Mouse (Mus musculus) myocyte (in vitro differentiated cells): Measurements from ENCODE around the gene Rad51c. TPM values are rescaled to one million over a fixed set of nuclear protein-coding genes. Genes with fewer than 3 reads are reported as not detected.
A peak's percentile ranks its signal among the peaks of the same experiment; 100 is the strongest.
"Not testable (repeated sequence)": the region's sequence is repeated elsewhere in the genome, so short reads cannot be mapped to it uniquely, and the experiment has no call there.

Experiments used
- H3K27me3 ChIP-seq: one replicate; pipeline ENCODE4 v1.6.1; 2011; ENCODE audit not compliant: control insufficient read depth, insufficient read depth, insufficient read length
- H3K36me3 ChIP-seq: one replicate; pipeline ENCODE4 v1.6.1; 2011; ENCODE audit not compliant: control insufficient read depth, insufficient read depth
- H3K4me2 ChIP-seq: one replicate; pipeline ENCODE4 v1.6.1; 2011; ENCODE audit warnings: low read depth, control low read depth
- H3K4me3 ChIP-seq: one replicate; pipeline ENCODE4 v1.5.1; 2011; ENCODE audit warnings: mild to moderate bottlenecking, control low read depth, moderate library complexity
- H3K79me2 ChIP-seq: one replicate; pipeline ENCODE4 v1.6.1; 2011; ENCODE audit not compliant: control insufficient read depth, insufficient read depth
- H3ac ChIP-seq: one replicate; pipeline ENCODE4 v1.6.1; 2011; ENCODE audit not compliant: control insufficient read depth, insufficient read length
- CEBPB ChIP-seq: IDR thresholded peaks from 2 replicates; pipeline ENCODE4 v1.6.1; 2011; ENCODE audit warnings: mild to moderate bottlenecking, moderate library complexity; ENCODE audit not compliant: poor library complexity, insufficient read depth, severe bottlenecking
- E2F4 ChIP-seq: IDR thresholded peaks from one replicate; pipeline ENCODE4 v1.6.1; 2011; ENCODE audit warnings: mild to moderate bottlenecking, control low read depth, moderate library complexity; ENCODE audit not compliant: insufficient read depth
- MAX ChIP-seq: IDR thresholded peaks from one replicate; pipeline ENCODE4 v1.6.1; 2011; ENCODE audit warnings: low read depth, mild to moderate bottlenecking, control low read depth
- MYOD1 ChIP-seq, 3 experiments: IDR thresholded peaks; one replicate each; pipeline ENCODE4 v1.6.1; 2011; ENCODE audit warnings: control low read depth in 2 of 3, low read depth in 2 of 3, mild to moderate bottlenecking in 2 of 3, moderate library complexity in 1 of 3; ENCODE audit not compliant: insufficient read length in 2 of 3, control insufficient read depth in 1 of 3
- MYOG ChIP-seq, 3 experiments: IDR thresholded peaks; one replicate each; pipeline ENCODE4 v1.6.1; 2011; ENCODE audit warnings: control low read depth in 2 of 3, low read depth in 2 of 3, mild to moderate bottlenecking in 2 of 3; ENCODE audit not compliant: insufficient read length in 2 of 3, control insufficient read depth in 1 of 3, insufficient read depth in 1 of 3
- POLR2A ChIP-seq: IDR thresholded peaks from one replicate; pipeline ENCODE4 v1.6.1; 2011; ENCODE audit warnings: low read depth, mild to moderate bottlenecking, control low read depth, moderate library complexity; ENCODE audit not compliant: insufficient read length
- POLR2AphosphoS2 ChIP-seq: IDR thresholded peaks from one replicate; pipeline ENCODE4 v1.6.1; 2011; ENCODE audit warnings: low read depth, control low read depth; ENCODE audit not compliant: insufficient read length
- REST ChIP-seq: IDR thresholded peaks from one replicate; pipeline ENCODE4 v1.6.1; 2011; ENCODE audit warnings: mild to moderate bottlenecking, control low read depth, moderate library complexity; ENCODE audit not compliant: insufficient read depth, insufficient read length
- SRF ChIP-seq: IDR thresholded peaks from one replicate; pipeline ENCODE4 v1.6.1; 2011; ENCODE audit warnings: low read depth; ENCODE audit not compliant: control insufficient read depth, insufficient read length
- TCF12 ChIP-seq: IDR thresholded peaks from one replicate; pipeline ENCODE4 v1.6.1; 2011; ENCODE audit warnings: mild to moderate bottlenecking, control low read depth; ENCODE audit not compliant: poor library complexity, insufficient read depth, severe bottlenecking
- TCF3 ChIP-seq: IDR thresholded peaks from one replicate; pipeline ENCODE4 v1.6.1; 2011; ENCODE audit warnings: low read depth, control low read depth; ENCODE audit not compliant: insufficient read length
- USF1 ChIP-seq: IDR thresholded peaks from one replicate; pipeline ENCODE4 v1.6.1; 2011; ENCODE audit warnings: low read depth, mild to moderate bottlenecking, control low read depth, moderate library complexity
- polyA plus RNA-seq: library from polyadenylated mRNA; unstranded; fragments of >200 nt; fragmentation: generic; extraction: Trizol; gene quantifications from one replicate; pipeline ENCODE4 v1.2.1, GENCODE M21; 2012; ENCODE audit warnings: missing spikeins

Rad51c gene
- polyA plus RNA-seq, 1 experiment: 3.5 TPM

- no peak overlapping the region for H3K4me2 ChIP-seq
- H3K36me3 ChIP-seq: no peaks in the 10 kb centered on the region
- H3ac ChIP-seq: no peak overlapping the region
- no peak overlapping the region for H3K4me3 ChIP-seq
- no peaks in the 10 kb centered on the region for H3K27me3 ChIP-seq
- no peak for TF ChIP-seq TCF3
- TF ChIP-seq MYOG (IDR thresholded peaks at IDR 0.05; ENCODE audit: control insufficient read depth in 1 of 3, insufficient read depth in 1 of 3, insufficient read length in 2 of 3, low read depth in 2 of 3): no peak
- no peak for TF ChIP-seq MAX
- H3K79me2 ChIP-seq: no peaks in the 10 kb centered on the region
These were observed 28.3 kb upstream of the Rad51c start for GRCm38 (mm10) chr11:87432933-87433669.

GRCm38 (mm10) chr11:87432447-87432846 is 27.7 kb upstream of the Rad51c start:
- TF ChIP-seq TCF3 (no peak), MYOD1 (IDR thresholded peaks at IDR 0.05; ENCODE audit: control insufficient read depth in 1 of 3, insufficient read length in 2 of 3, low read depth in 2 of 3) (no peak), MAX (no peak), E2F4 (no peak), POLR2A (no peak), TCF12 (no peak), SRF (no peak), REST (no peak), MYOG (IDR thresholded peaks at IDR 0.05; ENCODE audit: control insufficient read depth in 1 of 3, insufficient read depth in 1 of 3, insufficient read length in 2 of 3, low read depth in 2 of 3) (no peak), USF1 (no peak), CEBPB (no peak), POLR2AphosphoS2 (no peak)
- Histone ChIP-seq H3K79me2 (no peaks in the 10 kb centered on the region), H3K36me3 (no peaks in the 10 kb centered on the region), H3K27me3 (no peaks in the 10 kb centered on the region), H3K4me3 (no peak overlapping the region), H3K4me2 (no peak overlapping the region), H3ac (no peak overlapping the region)

- not testable (repeated sequence) for H3K36me3 ChIP-seq, H3ac ChIP-seq, H3K79me2 ChIP-seq, H3K4me2 ChIP-seq, H3K4me3 ChIP-seq, H3K27me3 ChIP-seq
These were observed 27.1 kb upstream of the Rad51c start for GRCm38 (mm10) chr11:87431813-87432212.

- no peaks in the 10 kb centered on the region for H3K27me3 ChIP-seq
- no peaks in the 10 kb centered on the region for H3K36me3 ChIP-seq
- H3K4me3 ChIP-seq: no peak overlapping the region
- no peak overlapping the region for H3ac ChIP-seq
- H3K79me2 ChIP-seq: no peaks in the 10 kb centered on the region
- H3K4me2 ChIP-seq: no peak overlapping the region
- TF ChIP-seq POLR2A (no peak), SRF (no peak), MYOG (IDR thresholded peaks at IDR 0.05; ENCODE audit: control insufficient read depth in 1 of 3, insufficient read depth in 1 of 3, insufficient read length in 2 of 3, low read depth in 2 of 3) (no peak)
These were observed 25.6 kb upstream of the Rad51c start for GRCm38 (mm10) chr11:87430374-87430773.

GRCm38 (mm10) chr11:87429363-87429762 is 24.6 kb upstream of the Rad51c start:
- Histone ChIP-seq H3K4me3 (no peak overlapping the region), H3K4me2 (no peak overlapping the region), H3K27me3 (no peaks in the 10 kb centered on the region), H3K36me3 (no peaks in the 10 kb centered on the region), H3ac (no peak overlapping the region), H3K79me2 (no peaks in the 10 kb centered on the region)
- TF ChIP-seq POLR2AphosphoS2 (no peak), CEBPB (peak; percentile 63; the same call in 1 of the 2 replicates)

GRCm38 (mm10) chr11:87428051-87428673 is 23.4 kb upstream of the Rad51c start:
- no peaks in the 10 kb centered on the region for H3K27me3 ChIP-seq
- H3K4me2 ChIP-seq: no peak overlapping the region
- no peaks in the 10 kb centered on the region for H3K79me2 ChIP-seq
- TF ChIP-seq POLR2A: no peak
- no peak for TF ChIP-seq TCF3
- TF ChIP-seq SRF: no peak
- TF ChIP-seq MAX: no peak
- no peak overlapping the region for H3ac ChIP-seq
- H3K4me3 ChIP-seq: no peak overlapping the region
- H3K36me3 ChIP-seq: no peaks in the 10 kb centered on the region
